Mouse (Mus musculus) limb, embryonic 10.5 days (tissue): Measurements from ENCODE around the gene Cenpo. TPM values are rescaled to one million over a fixed set of nuclear protein-coding genes. Genes with fewer than 3 reads are reported as not detected.

Experiments used
- DNase-seq: peaks from one replicate; pipeline ENCODE4 v3.0.0-alpha.2; 2017; ENCODE audit warnings: low spot score
- H3K27ac ChIP-seq: fragments of 300-500 bp; sonication (generic); 2 replicates; pipeline ENCODE4 v1.5.1; 2016; ENCODE audit warnings: mild to moderate bottlenecking
- H3K27me3 ChIP-seq: fragments of 300-500 bp; sonication (generic); 2 replicates; pipeline ENCODE4 v1.6.1; 2016; ENCODE audit warnings: low read depth, mild to moderate bottlenecking; ENCODE audit not compliant: poor library complexity, severe bottlenecking
- H3K36me3 ChIP-seq: fragments of 300-500 bp; sonication (generic); 2 replicates; pipeline ENCODE4 v1.6.1; 2016; ENCODE audit warnings: mild to moderate bottlenecking, moderate library complexity
- H3K4me1 ChIP-seq: fragments of 300-500 bp; sonication (generic); 2 replicates; pipeline ENCODE4 v1.6.1; 2016
- H3K4me3 ChIP-seq: fragments of 300-500 bp; sonication (generic); 2 replicates; pipeline ENCODE4 v1.5.1; 2016; ENCODE audit warnings: mild to moderate bottlenecking, moderate library complexity
- H3K9me3 ChIP-seq: fragments of 300-500 bp; sonication (generic); replicated peaks from 2 replicates; pipeline ENCODE4 v1.6.1; 2016; ENCODE audit warnings: mild to moderate bottlenecking
- WGBS: fragments of 180-500 bp; shearing (Covaris S2); methylation state at CpG from one replicate; pipeline ENCODE4 v1.1.7; 2016; 5-methylcytosine and 5-hydroxymethylcytosine counted together
- polyA plus RNA-seq: library from polyadenylated mRNA; unstranded; fragments of >200 nt; fragmentation: Nextera tagmentation; extraction: Ambion mirVana; gene quantifications from 2 replicates; pipeline ENCODE4 v1.2.1, GENCODE M21; 2016

The Cenpo gene
- polyA plus RNA-seq, 1 experiment from 2014 or later, result 22.0 TPM

DNA sequence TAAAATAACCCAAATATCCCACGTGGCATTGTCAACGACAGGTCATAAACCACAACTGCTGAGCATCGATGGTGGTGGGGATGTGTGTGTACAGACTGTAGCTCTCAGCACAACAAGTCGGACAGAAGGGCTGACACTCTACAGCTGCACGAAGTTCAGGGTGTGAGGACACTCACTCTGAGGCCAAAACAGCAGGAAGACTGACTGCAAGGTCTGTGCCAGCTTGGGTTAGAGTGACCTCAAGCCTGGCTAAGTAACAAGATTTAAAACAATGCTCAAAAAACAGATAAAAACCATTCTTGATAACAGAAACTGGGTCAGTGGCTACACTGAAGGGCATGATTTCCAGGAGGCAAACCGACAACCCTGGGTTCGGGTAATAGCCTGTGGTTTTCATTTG is 3.9 kb downstream of the Cenpo start:
- WGBS, result 94% methylated on average over 7 of the region's 7 CpGs
- H3K27me3 ChIP-seq, result no peaks in the 10 kb centered on the region
- H3K4me1 ChIP-seq, result peaks cover 11% of the 10 kb centered on the region
- H3K9me3 ChIP-seq, result no peaks in the 10 kb centered on the region
- no peak overlapping the region for H3K27ac ChIP-seq
- peaks cover 63% of the 10 kb centered on the region for H3K36me3 ChIP-seq
- DNase-seq, result no peak
- H3K4me3 ChIP-seq, result no peak overlapping the region

DNA sequence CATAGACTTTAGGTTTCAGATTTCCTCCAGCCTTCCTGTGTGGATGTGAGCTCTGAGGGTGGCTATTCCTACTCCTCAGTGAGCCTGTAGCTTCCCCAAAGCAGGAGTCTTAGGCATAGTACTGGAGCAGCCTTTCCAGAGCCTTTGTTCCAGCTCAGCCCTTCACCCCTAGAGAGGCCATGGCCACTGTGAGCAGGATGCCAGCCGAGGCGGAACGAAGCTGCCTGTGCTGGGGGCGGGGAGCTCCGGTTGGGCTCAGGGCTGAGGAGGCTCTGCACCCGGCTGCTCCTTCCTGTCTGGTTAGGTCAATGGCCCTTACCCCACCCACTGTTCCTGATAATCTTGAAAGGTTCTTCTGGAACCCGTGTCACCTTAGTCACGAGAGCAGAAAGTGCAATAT is 21.2 kb downstream of the Cenpo start:
- Histone ChIP-seq H3K27me3 (no peaks in the 10 kb centered on the region), H3K4me1 (peaks cover 8% of the 10 kb centered on the region), H3K27ac (peak overlapping the region; percentile 70), H3K9me3 (no peaks in the 10 kb centered on the region), H3K36me3 (peaks cover 98% of the 10 kb centered on the region), H3K4me3 (no peak overlapping the region)
- DNase-seq, result no peak
- WGBS, result 81% methylated on average over 8 of the region's 8 CpGs

DNA sequence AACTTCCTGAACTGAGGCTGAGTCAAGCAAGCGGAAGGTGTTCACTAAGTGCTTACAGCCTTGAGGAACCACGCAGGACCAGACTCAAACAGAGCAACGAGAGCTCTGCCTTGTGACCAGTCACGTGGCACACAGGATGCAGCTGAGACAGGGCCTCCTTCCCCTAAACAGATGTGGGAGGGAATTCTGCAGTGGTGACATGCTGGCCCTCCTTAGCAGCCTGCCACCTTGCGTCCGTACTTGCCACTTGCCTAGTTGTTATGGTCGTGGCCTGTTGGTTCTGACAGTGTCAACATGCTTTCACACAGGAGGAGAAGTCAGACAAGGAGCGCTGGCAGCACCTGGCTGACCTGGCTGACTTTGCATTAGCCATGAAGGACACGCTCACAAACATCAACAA is 22.9 kb downstream of the Cenpo start:
- no peaks in the 10 kb centered on the region for H3K9me3 ChIP-seq
- peaks cover 8% of the 10 kb centered on the region for H3K4me1 ChIP-seq
- H3K27me3 ChIP-seq, result no peaks in the 10 kb centered on the region
- 88% methylated on average over 9 of the region's 9 CpGs for WGBS
- no peak overlapping the region for H3K27ac ChIP-seq
- H3K4me3 ChIP-seq, result no peak overlapping the region
- peaks cover 92% of the 10 kb centered on the region for H3K36me3 ChIP-seq
- DNase-seq, result no peak

DNA sequence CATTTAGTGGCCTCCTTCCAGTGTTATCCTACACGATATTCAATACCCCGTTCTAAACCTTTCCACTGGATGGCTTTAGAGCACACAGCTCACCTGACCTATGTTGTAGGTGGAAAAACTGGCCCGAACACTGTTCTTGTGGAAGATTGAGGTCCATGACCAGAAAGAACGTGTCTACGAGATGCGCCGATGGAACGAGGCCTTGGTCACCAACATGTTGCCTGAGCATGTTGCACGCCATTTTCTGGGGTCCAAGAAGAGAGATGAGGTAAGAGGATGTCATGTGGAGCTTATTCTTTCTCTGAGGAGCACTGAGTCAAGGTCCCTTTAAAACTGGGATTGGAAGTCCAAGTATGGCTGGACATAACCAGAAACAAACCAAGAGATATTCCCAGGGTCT is 24.9 kb downstream of the Cenpo start:
- WGBS, result 98% methylated on average over 9 of the region's 9 CpGs
- Histone ChIP-seq H3K27ac (no peak overlapping the region), H3K36me3 (peaks cover 84% of the 10 kb centered on the region), H3K4me3 (no peak overlapping the region), H3K27me3 (no peaks in the 10 kb centered on the region), H3K4me1 (peaks cover 8% of the 10 kb centered on the region), H3K9me3 (no peaks in the 10 kb centered on the region)
- no peak for DNase-seq

DNA sequence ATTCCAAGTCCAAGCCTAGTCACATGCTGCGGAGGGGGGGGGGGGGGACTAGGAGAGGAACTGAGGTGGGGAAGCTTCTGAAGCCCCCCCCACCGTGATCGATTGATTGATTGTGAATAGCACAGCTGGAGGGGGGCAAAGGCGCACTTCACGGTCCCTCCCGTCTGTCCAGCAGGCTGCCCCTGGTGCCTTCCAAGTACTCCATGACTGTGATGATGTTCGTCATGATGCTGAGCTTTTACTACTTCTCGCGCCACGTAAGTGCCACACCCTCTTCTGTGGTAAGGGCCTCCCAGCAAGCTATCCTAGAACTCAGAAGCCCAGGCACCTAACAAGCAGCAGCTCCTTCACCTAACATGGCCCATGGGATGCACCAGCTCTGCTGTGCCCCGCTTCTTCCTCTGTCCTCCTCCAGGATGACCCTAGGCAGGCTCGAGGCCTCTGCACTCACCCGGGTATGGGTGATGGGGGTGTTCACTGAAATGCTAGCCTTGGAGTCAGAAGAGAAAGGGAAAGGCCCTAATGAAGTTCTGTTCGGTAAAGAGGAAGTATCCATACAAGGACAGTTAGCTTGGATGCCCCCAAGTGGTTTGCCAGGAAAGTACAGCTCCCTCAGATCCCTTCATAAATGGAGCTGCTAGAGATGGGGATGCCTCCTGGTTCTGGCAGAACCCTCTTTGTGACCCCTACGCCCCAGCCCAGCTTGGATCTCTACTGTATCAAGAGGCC is 25.5 kb downstream of the Cenpo start:
- no peak overlapping the region for H3K4me3 ChIP-seq
- no peak for DNase-seq
- no peaks in the 10 kb centered on the region for H3K9me3 ChIP-seq
- peaks cover 8% of the 10 kb centered on the region for H3K4me1 ChIP-seq
- no peak overlapping the region for H3K27ac ChIP-seq
- H3K36me3 ChIP-seq, result peaks cover 83% of the 10 kb centered on the region
- WGBS, result 85% methylated on average over 15 of the region's 15 CpGs
- H3K27me3 ChIP-seq, result no peaks in the 10 kb centered on the region

DNA sequence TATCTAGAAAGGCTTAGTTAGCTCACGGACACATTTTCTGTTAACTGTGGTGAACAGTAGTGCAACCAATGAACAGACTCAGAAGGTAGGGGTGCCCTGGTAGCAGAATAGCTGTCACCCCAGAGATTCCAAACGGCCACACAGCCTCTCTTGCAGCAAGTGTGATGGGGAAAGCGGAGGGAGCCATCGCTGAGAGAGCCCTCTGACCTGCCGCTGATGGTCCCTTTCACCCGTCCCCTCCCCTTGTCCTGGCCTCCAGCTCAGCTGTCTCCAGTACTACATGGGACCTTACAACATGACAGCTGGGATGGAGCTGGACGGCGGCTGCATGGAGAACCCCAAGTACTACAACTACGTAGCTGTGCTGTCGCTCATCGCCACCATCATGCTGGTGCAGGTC is 28.0 kb downstream of the Cenpo start:
- H3K9me3 ChIP-seq, result no peaks in the 10 kb centered on the region
- H3K27me3 ChIP-seq, result no peaks in the 10 kb centered on the region
- peaks cover 73% of the 10 kb centered on the region for H3K36me3 ChIP-seq
- no peak for DNase-seq
- no peak overlapping the region for H3K4me3 ChIP-seq
- 97% methylated on average over 11 of the region's 11 CpGs for WGBS
- no peaks in the 10 kb centered on the region for H3K4me1 ChIP-seq
- H3K27ac ChIP-seq, result no peak overlapping the region

DNA sequence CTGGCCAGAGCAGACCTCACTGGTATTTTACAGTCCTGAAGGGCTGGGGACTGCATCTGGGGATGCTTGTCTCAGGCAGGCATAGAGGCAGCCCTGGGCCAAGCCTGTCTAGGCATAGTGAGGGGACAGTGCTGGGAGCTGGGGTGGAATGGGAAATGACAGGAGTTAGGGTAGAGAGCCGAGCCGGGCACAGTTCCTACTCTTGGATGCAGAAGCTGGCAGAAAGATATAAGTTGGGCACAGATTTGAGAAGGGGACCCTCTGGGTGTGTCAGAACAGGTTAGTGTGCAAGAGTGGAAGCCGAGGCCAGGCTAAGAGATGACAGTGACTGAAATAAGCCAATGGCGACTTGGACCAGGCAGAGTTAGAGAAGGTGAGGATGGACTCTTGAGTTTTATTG is 31.9 kb downstream of the Cenpo start:
- Histone ChIP-seq H3K9me3 (no peaks in the 10 kb centered on the region), H3K4me3 (no peak overlapping the region), H3K27me3 (no peaks in the 10 kb centered on the region), H3K36me3 (peaks cover 64% of the 10 kb centered on the region), H3K27ac (no peak overlapping the region), H3K4me1 (no peaks in the 10 kb centered on the region)
- DNase-seq, result no peak
- WGBS, result 95% methylated on average over 4 of the region's 4 CpGs

DNA sequence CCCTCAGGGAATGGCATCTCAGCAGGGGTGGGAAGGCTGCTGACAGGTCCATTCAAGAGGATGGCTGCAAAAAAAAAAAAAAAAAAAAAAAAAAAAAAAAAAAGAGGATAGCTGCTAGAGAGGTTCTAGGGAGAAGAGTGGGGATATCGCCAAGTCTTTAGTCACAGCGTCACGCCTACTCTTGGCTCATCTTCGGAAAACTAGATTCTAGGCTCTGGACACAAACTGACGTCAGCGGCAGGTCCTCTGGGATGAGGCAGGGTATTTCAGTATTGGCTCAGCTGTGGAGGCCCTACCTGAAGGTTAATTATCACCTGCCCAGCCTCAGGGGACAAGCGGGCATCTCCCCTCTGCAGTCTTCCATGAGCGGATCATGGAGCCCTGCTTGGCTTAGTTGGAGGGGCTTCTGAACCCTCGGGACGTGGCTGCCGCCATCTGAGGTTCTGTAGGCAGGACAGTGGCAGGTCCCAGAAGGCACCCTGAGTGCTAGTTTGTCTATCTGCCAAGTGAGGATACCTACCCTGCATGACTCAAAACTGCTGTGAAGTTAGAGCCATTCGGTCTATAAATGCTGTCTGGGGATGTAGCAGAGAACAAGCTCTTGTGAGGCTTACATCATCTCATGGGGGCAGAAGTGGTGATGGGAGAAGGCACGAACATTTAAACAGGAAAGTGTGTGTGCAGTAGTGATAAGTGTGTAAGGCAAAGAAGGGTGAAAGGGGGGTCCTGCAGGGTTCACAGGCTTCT is 32.5 kb downstream of the Cenpo start:
- H3K4me1 ChIP-seq, result no peaks in the 10 kb centered on the region
- no peaks in the 10 kb centered on the region for H3K9me3 ChIP-seq
- no peaks in the 10 kb centered on the region for H3K27me3 ChIP-seq
- no peak for DNase-seq
- 93% methylated on average over 13 of the region's 13 CpGs for WGBS
- no peak overlapping the region for H3K4me3 ChIP-seq
- H3K36me3 ChIP-seq, result peaks cover 62% of the 10 kb centered on the region
- H3K27ac ChIP-seq, result no peak overlapping the region

DNA sequence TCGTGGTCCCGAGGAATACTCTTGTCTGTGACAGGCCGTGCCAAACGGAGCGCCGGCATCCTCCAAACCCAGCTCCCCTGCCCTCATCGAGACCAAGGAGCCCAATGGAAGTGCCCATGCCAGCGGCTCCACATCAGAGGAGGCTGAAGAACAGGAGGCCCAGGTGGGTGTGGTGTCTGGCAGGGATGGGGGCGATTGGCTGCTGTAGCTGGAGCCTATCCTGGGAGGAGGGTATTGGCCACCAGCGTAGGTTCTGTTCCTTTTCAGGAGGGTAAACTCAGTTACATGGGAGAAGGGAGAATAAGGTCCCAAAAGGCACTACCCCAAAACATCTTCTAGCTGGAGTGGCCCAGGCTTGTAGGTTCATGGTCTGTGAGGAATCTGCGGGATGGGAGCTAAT is 34.8 kb downstream of the Cenpo start:
- Histone ChIP-seq H3K4me1 (no peaks in the 10 kb centered on the region), H3K9me3 (no peaks in the 10 kb centered on the region), H3K27me3 (no peaks in the 10 kb centered on the region), H3K27ac (no peak overlapping the region), H3K36me3 (peaks cover 52% of the 10 kb centered on the region), H3K4me3 (no peak overlapping the region)
- DNase-seq, result no peak
- WGBS, result 94% methylated on average over 11 of the region's 11 CpGs

DNA sequence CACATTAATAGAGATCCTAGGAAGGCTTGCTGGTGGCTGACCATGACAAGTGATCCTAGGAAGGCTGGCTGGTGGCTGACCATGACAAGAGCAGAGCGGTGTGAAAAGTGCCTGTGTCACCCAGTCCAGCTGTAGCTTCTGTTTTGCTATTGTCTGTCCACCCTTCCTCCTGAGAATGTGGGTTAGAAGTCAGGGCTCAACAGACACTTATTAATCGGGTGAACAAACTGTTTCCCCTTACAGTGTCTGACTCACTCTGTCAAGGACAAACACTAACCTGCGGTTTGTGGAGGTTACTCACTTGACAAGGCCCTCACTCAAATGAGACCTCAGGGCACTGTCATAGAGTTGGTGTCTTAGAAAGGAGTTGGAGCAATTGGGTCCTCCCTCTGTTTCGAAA is 35.4 kb downstream of the Cenpo start:
- Histone ChIP-seq H3K27ac (no peak overlapping the region), H3K4me3 (no peak overlapping the region), H3K4me1 (peaks cover under 1% of the 10 kb centered on the region; the same call in 1 of the 2 replicates), H3K9me3 (no peaks in the 10 kb centered on the region), H3K36me3 (peaks cover 48% of the 10 kb centered on the region), H3K27me3 (no peaks in the 10 kb centered on the region)
- 94% methylated on average over 4 of the region's 4 CpGs for WGBS
- no peak for DNase-seq

DNA sequence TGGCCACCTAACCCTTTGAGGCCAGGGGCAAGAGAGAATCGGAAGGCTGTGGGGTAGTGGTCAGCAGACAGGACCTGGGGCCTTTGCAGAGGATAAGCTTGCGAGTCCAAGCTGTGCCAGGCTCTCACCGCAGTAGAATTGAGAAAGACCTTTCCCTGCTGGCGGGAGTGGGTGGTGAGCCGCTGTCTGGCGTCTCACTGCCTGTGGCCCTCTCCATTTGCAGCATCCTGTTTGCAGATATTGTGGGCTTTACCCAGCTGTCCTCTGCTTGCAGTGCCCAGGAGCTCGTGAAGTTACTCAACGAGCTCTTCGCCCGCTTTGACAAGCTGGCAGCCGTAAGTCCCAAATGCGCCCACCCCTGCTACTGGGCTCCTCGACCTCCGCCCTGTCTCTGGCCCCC is 39.5 kb downstream of the Cenpo start:
- H3K4me3 ChIP-seq, result no peak overlapping the region
- no peak for DNase-seq
- H3K27me3 ChIP-seq, result no peaks in the 10 kb centered on the region
- peaks cover 21% of the 10 kb centered on the region for H3K36me3 ChIP-seq
- no peaks in the 10 kb centered on the region for H3K9me3 ChIP-seq
- H3K27ac ChIP-seq, result 0 out of 2 replicates have a peak overlapping the region, but pooled peaks have one; percentile 27
- 93% methylated on average over 14 of the region's 14 CpGs for WGBS
- H3K4me1 ChIP-seq, result peaks cover 23% of the 10 kb centered on the region

DNA sequence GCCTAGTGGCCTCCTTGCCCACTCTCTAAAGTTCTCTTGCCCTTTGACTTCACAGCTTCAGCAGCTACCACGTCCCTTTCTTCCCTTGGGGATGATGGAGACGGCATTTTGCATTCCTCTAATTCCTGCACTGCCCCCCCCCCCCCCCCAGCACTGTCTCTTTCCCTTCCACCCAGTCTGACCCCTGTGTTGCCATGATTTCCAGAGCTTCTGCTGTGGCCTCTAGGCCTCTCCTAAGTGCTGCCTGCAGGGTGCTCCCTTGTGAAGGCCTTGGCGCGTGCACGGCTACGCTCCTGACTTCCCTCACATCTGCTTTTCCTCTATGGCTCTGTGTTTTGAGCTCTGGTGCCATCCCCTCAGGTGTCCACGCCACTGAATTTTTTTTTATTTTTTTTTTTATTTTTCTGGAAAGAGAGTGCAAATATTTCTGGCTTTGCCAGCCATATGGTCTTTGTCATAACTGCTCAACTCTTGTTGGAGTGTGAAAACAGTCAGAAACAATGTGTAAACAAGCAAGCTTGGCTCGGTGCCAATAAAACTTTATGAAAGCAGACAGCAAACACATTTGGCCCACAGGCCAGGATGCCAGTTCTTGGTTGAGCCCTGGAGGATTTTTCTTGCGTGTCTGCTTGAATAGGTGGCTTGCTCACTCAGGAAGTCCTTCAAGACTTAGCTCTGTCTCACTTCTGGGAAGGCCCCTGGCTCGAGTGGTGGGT is 40.9 kb downstream of the Cenpo start:
- Histone ChIP-seq H3K27ac (peak overlapping the region; percentile 72), H3K4me1 (peaks cover 35% of the 10 kb centered on the region), H3K36me3 (peaks cover 14% of the 10 kb centered on the region; the same call in 1 of the 2 replicates), H3K27me3 (no peaks in the 10 kb centered on the region), H3K4me3 (no peak overlapping the region), H3K9me3 (no peaks in the 10 kb centered on the region)
- WGBS, result 66% methylated on average over 10 of the region's 10 CpGs
- no peak for DNase-seq

DNA sequence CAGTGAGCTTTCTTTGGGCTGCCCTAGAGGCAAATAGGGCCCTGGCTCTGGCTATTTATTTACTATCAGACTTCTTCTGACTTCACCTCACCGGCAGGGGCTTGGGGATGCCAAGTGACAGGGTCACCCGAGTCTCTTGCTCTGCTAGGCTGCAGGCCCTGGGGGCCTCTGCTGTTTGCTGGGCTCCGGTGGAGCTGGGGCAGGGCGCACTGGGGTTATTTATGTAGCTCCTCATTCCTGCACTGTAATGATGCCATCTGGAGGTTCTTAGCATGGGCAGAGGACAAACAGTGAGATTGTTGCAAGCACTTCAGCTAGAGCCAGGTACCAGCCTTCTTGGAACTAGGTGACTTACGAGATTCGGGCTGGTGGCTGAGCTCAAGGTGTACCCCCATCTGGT is 41.6 kb downstream of the Cenpo start:
- Histone ChIP-seq H3K4me1 (peaks cover 41% of the 10 kb centered on the region), H3K36me3 (0 out of 2 replicates have a peak, but pooled peaks cover 11% of the 10 kb centered on the region), H3K9me3 (no peaks in the 10 kb centered on the region), H3K27ac (peak overlapping the region; percentile 72), H3K27me3 (no peaks in the 10 kb centered on the region), H3K4me3 (no peak overlapping the region)
- DNase-seq, result no peak
- 71% methylated on average over 6 of the region's 6 CpGs for WGBS
